Mouse (Mus musculus) kidney, adult 2 months (tissue): ENCODE data around the gene Olfr1375. TPM values are rescaled to one million over a fixed set of nuclear protein-coding genes. Genes with fewer than 3 reads are reported as not detected.
A peak's percentile ranks its signal among the peaks of the same experiment; 100 is the strongest.
"Not testable (repeated sequence)": the region's sequence is repeated elsewhere in the genome, so short reads cannot be mapped to it uniquely, and the experiment has no call there.

Source experiments
- DNase-seq: peaks from one replicate; pipeline ENCODE4 v3.0.0; 2021
- H3K27ac ChIP-seq: fragments of 200-500 bp; 2 replicates; pipeline ENCODE4 v1.5.1; 2012; ENCODE audit warnings: low read depth, low read length, control low read depth, inconsistent platforms; ENCODE audit not compliant: insufficient read depth
- H3K27me3 ChIP-seq: fragments of 200-500 bp; replicated peaks from 2 replicates; pipeline ENCODE4 v1.6.1; 2012; ENCODE audit warnings: mild to moderate bottlenecking, moderate library complexity, low read length, inconsistent platforms; ENCODE audit not compliant: control insufficient read depth, insufficient read depth
- H3K36me3 ChIP-seq: fragments of 200-500 bp; 2 replicates; pipeline ENCODE4 v1.6.1; 2012; ENCODE audit warnings: mild to moderate bottlenecking, moderate library complexity, low read length, inconsistent platforms; ENCODE audit not compliant: control insufficient read depth, insufficient read depth
- H3K4me1 ChIP-seq: fragments of 200-500 bp; 2 replicates; pipeline ENCODE4 v1.6.1; 2011; ENCODE audit warnings: low read length; ENCODE audit not compliant: control insufficient read depth, insufficient read depth
- H3K4me3 ChIP-seq: fragments of 200-500 bp; 2 replicates; pipeline ENCODE4 v1.5.1; 2011; ENCODE audit warnings: mild to moderate bottlenecking, low read depth, low read length, control low read depth; ENCODE audit not compliant: insufficient read depth
- CTCF ChIP-seq: fragments of 200-500 bp; conservative IDR thresholded peaks from 2 replicates; pipeline ENCODE4 v1.5.1; 2011; ENCODE audit warnings: low read depth, mild to moderate bottlenecking, control low read depth, low read length, moderate library complexity, mixed read lengths; ENCODE audit not compliant: insufficient read depth, insufficient read length
- POLR2A ChIP-seq: fragments of 200-500 bp; IDR thresholded peaks from one replicate; pipeline ENCODE4 v1.6.1; 2011; ENCODE audit warnings: low read depth, low read length, control low read depth
- WGBS: fragments of 180-500 bp; shearing (Covaris S2); methylation state at CpG from one replicate; pipeline ENCODE4 v1.1.7; 2018; 5-methylcytosine and 5-hydroxymethylcytosine counted together
- polyA plus RNA-seq: library from polyadenylated mRNA; depleted of rRNA; stranded (reverse); fragments of >200 nt; gene quantifications from 2 replicates; pipeline ENCODE4 v1.2.3, GENCODE M21; 2012

Gene Olfr1375
- polyA plus RNA-seq, 1 experiment, result not detected

DNA sequence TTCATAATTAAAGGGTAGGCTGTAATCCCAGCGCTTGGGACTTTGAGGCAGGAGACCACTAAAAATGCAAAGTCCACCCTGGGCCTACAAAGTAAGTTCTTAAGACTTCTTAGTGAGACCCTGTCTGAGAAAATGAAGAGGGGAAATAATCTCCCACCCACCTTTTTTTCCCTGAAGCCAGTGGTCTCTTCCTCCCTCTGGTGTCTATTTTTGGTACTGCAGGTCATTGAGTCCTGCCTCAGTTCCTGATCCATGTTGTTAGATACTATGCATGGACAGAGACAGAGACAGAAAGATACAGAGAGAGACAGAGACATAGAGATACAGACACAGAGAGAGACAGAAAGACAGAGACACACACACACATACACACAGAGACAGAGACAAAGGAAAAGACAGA lies 15.1 kb upstream of the Olfr1375 start:
- Histone ChIP-seq H3K27ac (no peak overlapping the region), H3K36me3 (no peaks in the 10 kb centered on the region), H3K27me3 (no peaks in the 10 kb centered on the region), H3K4me3 (no peak overlapping the region), H3K4me1 (no peaks in the 10 kb centered on the region)
- 28% methylated on average over 1 of the region's 1 CpGs for WGBS
- TF ChIP-seq CTCF (peak; percentile 45), POLR2A (no peak)
- peak; percentile 35 for DNase-seq

DNA sequence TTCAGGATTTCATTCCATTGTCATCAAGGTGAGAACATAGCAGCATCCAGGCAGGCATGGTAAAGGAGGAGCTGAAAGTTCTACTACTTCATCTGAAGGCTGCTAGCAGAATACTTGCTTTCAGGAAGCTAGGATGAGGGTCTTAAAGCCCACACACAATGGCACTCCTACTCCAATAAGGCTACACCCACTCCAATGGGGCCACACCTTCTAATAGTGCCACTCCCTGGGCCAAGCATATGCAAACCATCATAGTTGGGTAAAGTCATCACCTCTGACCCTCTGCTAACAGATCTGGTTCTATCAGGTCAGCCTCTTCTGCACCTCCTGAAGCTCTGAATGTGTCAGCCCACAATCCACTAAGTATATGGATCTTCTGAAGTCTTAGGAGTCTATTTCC lies 13.8 kb upstream of the Olfr1375 start:
- H3K27ac ChIP-seq, H3K4me1 ChIP-seq, H3K4me3 ChIP-seq, H3K36me3 ChIP-seq, H3K27me3 ChIP-seq, DNase-seq: not testable (repeated sequence)

DNA sequence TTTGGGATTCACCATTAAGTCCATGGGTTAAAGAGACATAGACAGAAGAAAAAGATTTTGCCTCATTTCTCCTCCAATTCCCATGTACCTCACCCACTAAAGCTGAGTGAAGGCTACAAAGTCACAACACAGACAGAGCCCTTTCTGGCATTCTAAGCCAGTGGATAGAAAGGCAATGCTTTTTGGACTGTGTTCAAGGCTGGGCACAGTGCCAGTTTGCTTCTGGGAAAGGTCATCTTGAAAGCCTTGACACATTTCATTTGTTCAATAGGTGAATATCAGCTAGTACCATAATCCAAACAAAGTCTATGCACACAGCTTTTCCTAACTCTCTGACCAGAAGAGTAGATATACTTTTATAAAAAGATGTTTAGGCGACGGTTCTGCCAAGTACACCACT lies 12.0 kb upstream of the Olfr1375 start:
- Histone ChIP-seq H3K27me3 (no peaks in the 10 kb centered on the region), H3K36me3 (no peaks in the 10 kb centered on the region), H3K27ac (no peak overlapping the region), H3K4me3 (no peak overlapping the region), H3K4me1 (no peaks in the 10 kb centered on the region)
- TF ChIP-seq CTCF (no peak), POLR2A (no peak)
- DNase-seq, result peak; percentile 47
- 91% methylated on average over 2 of the region's 2 CpGs for WGBS

DNA sequence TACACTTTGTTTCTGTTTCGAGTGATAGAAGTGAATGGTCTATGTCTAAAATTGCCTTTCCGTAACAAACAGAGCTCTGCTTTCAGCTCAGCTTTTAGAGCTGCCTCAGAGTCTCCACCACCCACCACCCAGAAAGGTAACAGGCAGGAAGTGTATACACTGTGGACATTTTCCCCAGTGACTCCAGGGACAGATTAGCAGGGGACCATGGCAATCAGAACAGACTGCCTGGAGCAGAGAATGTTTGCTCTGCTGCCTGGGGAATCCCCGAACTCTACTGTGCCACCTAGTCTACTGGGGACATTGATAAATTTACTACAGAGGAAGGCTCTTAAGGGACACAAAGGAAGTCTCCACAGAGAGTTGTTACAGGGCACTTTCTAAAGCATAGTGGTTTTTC lies 3.1 kb upstream of the Olfr1375 start:
- H3K4me3 ChIP-seq, H3K4me1 ChIP-seq, H3K36me3 ChIP-seq, H3K27ac ChIP-seq, H3K27me3 ChIP-seq, DNase-seq: not testable (repeated sequence)
- WGBS, result 70% methylated on average over 3 of the region's 3 CpGs

DNA sequence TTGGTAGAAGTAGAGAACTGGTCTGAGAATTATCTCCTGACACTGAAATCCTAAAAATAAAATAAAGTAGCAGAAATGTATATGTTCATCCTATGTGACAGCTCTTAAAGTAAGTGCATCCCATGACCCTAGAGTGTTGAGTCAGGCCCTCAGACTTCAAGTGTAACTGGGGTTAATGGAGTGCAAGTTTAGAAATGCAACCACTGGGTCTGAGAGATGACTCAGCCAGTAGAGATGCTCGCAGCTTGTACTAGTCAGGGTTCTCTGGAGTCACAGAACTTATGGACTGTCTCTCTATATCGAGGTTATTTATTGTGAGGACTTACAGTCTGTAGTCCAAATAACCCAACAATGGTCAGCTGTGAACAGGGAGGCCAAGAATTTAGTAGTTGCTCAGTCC lies 3.8 kb downstream of the Olfr1375 start:
- no peak overlapping the region for H3K4me3 ChIP-seq
- DNase-seq, result no peak
- TF ChIP-seq CTCF, result no peak
- no peak for TF ChIP-seq POLR2A
- H3K4me1 ChIP-seq, result no peaks in the 10 kb centered on the region
- no peaks in the 10 kb centered on the region for H3K27me3 ChIP-seq
- WGBS, result 61% methylated on average over 2 of the region's 2 CpGs
- H3K36me3 ChIP-seq, result no peaks in the 10 kb centered on the region
- H3K27ac ChIP-seq, result no peak overlapping the region

DNA sequence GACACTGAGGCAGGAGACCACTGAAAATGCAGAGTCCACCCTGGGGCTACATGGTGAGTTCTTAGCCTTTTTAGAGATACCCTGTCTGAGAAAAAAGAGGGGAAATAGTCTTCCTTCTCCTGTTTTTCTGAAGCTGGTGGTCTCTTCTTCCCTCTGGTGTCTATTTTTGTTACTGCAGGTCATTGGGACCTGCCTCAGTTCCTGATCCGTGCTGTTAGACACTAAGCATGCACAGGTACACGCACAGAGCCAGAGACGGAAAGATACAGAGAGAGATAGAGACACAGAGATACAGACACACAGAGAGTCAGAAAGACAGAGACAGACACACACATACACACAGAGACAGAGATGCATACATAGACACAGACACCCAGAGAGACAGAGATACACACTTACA lies 5.3 kb downstream of the Olfr1375 start:
- Histone ChIP-seq H3K4me1 (no peaks in the 10 kb centered on the region), H3K27ac (no peak overlapping the region), H3K4me3 (no peak overlapping the region), H3K36me3 (no peaks in the 10 kb centered on the region), H3K27me3 (no peaks in the 10 kb centered on the region)
- TF ChIP-seq POLR2A (no peak), CTCF (no peak)
- WGBS, result 47% methylated on average over 3 of the region's 3 CpGs
- peak; percentile 8 for DNase-seq

DNA sequence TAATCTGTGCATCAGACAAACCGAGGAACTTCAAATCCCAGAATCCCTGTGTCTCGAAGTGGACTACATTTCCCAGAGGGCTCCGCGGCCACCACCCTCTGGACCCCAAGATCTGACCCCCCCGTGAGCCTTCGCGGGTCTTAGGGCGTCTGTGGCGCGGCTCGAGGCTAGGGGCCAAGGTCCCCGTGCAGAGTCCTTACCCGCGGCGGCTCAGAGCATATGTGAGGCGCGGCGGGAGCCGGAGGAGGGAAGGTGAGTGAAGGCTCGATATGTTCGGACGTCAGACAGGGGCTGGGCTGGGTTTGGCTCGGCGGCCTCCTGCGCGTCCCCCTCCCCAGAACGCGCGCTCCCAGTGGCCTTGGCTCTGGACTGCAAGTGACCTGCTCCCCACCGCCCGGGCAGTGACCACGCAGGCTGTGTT lies 11.3 kb downstream of the Olfr1375 start, which contains the start of gene Zfp354a:
Zfp354a (plus strand) TSS at position 107 of the 421 bp plus-strand sequence.
- WGBS, result under 1% methylated on average over 32 of the region's 32 CpGs
- Histone ChIP-seq H3K36me3 (no peaks in the 10 kb centered on the region; the same call in 1 of the 2 replicates), H3K4me1 (peaks cover 8% of the 10 kb centered on the region), H3K4me3 (peak within 1 kb of the TSS; percentile 91), H3K27ac (peak within 1 kb of the TSS; percentile 57), H3K27me3 (no peaks in the 10 kb centered on the region)
- TF ChIP-seq CTCF, result no peak
- no peak for TF ChIP-seq POLR2A
- peak; percentile 85 for DNase-seq

DNA sequence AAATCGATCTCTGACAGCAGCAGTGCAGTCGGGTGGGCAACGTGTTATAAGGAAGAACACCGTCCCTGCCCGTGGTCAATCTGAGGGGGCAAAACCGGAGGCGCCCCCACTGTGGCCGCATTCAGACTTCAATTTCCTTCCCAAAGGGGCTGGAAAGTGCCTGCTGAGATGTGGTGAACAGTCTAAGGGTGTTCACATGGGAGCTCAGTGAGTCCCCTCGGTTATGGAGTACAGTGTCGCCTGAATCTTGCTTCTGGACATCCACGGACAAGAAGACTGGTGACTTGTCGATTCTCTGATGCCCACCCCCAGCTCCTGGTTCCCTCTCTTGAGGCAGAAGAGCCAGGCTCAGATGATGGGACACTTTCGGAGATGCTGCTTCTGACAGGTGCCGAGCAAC lies 11.7 kb downstream of the Olfr1375 start:
- Histone ChIP-seq H3K4me1 (peaks cover 8% of the 10 kb centered on the region), H3K4me3 (peak overlapping the region; percentile 91), H3K36me3 (no peaks in the 10 kb centered on the region; the same call in 1 of the 2 replicates), H3K27ac (peak overlapping the region; percentile 57), H3K27me3 (no peaks in the 10 kb centered on the region)
- TF ChIP-seq POLR2A, result no peak
- TF ChIP-seq CTCF, result no peak
- 13% methylated on average over 14 of the region's 14 CpGs for WGBS
- no peak for DNase-seq
